Mouse (Mus musculus) v-Abl transformed pro-B cells (cell line): Measurements from ENCODE around the gene Man2c1.

Experiments
- in situ Hi-C, 2 experiments: fragments of 400-800 bp; cut with MboI; formaldehyde crosslinking; loops; one replicate each; pipeline ENCODE4 v1.15.1; 2025; ENCODE audit not compliant: unreplicated experiment in 2 of 2

Gene Man2c1

GRCm38 (mm10) chr9:57130577-57131433 is at the start of gene Man2c1:
TSS of gene Man2c1 (plus strand) at chr9:57130690.
- in situ Hi-C loops, result loop anchor here (5.0 kb wide), 3 partner anchors 74 to 204 kb away; partner anchors contain the start of genes Imp3 (in 1 of the 2) and Snx33 (in 1 of the 2)

GRCm38 (mm10) chr9:57082236-57082635 is 48.3 kb upstream of the Man2c1 start:
- in situ Hi-C loops, result no loop called here

- in situ Hi-C loops, result no loop called here
Measured at GRCm38 (mm10) chr9:57117261-57117755, 13.2 kb upstream of the Man2c1 start.

GRCm38 (mm10) chr9:57129641-57130040 is 849 bp upstream of the Man2c1 start:
- in situ Hi-C loops, result loop anchor here (5.0 kb wide), 3 partner anchors 72 to 202 kb away; partner anchors contain the start of genes Imp3 (in 1 of the 2) and Snx33 (in 1 of the 2)

GRCm38 (mm10) chr9:57137246-57137645 is 6.8 kb downstream of the Man2c1 start:
- in situ Hi-C loops, result no loop called here

GRCm38 (mm10) chr9:57137777-57138176 is 7.3 kb downstream of the Man2c1 start:
- in situ Hi-C loops, result no loop called here

- in situ Hi-C loops, result no loop called here
Measured at GRCm38 (mm10) chr9:57138507-57138906, 8.0 kb downstream of the Man2c1 start.

GRCm38 (mm10) chr9:57139110-57139509 is 8.6 kb downstream of the Man2c1 start:
- in situ Hi-C loops, result no loop called here

- in situ Hi-C loops, result no loop called here
Measured at GRCm38 (mm10) chr9:57139571-57139970, 9.1 kb downstream of the Man2c1 start.

- in situ Hi-C loops, result no loop called here
Measured at GRCm38 (mm10) chr9:57141417-57142353, 11.2 kb downstream of the Man2c1 start.

GRCm38 (mm10) chr9:57143212-57143611 is 12.7 kb downstream of the Man2c1 start:
- in situ Hi-C loops, result no loop called here

- in situ Hi-C loops, result no loop called here
Measured at GRCm38 (mm10) chr9:57144830-57145229, 14.3 kb downstream of the Man2c1 start.

GRCm38 (mm10) chr9:57146451-57147066 is 16.1 kb downstream of the Man2c1 start:
- in situ Hi-C loops, result no loop called here

- in situ Hi-C loops, result no loop called here
Measured at GRCm38 (mm10) chr9:57147205-57148143, 17.0 kb downstream of the Man2c1 start.

GRCm38 (mm10) chr9:57148144-57148878 is 17.8 kb downstream of the Man2c1 start, which contains the start of gene Neil1:
TSS of gene Neil1 (minus strand) at chr9:57148305.
- in situ Hi-C loops, result no loop called here

GRCm38 (mm10) chr9:57149021-57149420 is 18.5 kb downstream of the Man2c1 start:
- in situ Hi-C loops, result no loop called here

- in situ Hi-C loops, result no loop called here
Measured at GRCm38 (mm10) chr9:57150192-57150591, 19.7 kb downstream of the Man2c1 start.

- in situ Hi-C loops, result no loop called here
Measured at GRCm38 (mm10) chr9:57152331-57152730, 21.8 kb downstream of the Man2c1 start.
